Mouse (Mus musculus): ENCODE data around the gene Mad1l1. TPM values are rescaled to one million over a fixed set of nuclear protein-coding genes. Genes with fewer than 3 reads are reported as not detected.

Gene Mad1l1
- total and polyA plus RNA-seq, 3 experiments = 40.5 to 65.2 TPM; not detected in 1

- Histone ChIP-seq H3K36me3 (ENCODE audit: control insufficient read depth in 1 of 2, insufficient read depth in 2 of 2, low read length in 2 of 2) (no peaks in the 10 kb centered on the region), H3K79me2 (ENCODE audit: control insufficient read depth, insufficient read depth, low read length, poor library complexity) (no peaks in the 10 kb centered on the region), H3K4me1 (ENCODE audit: control insufficient read depth in 1 of 2, insufficient read depth in 2 of 2, low read length in 2 of 2) (no peaks in the 10 kb centered on the region), H3K4me3 (ENCODE audit: control insufficient read depth in 1 of 2, insufficient read depth in 1 of 2, low read depth in 2 of 2, low read length in 2 of 2) (no peak overlapping the region), H3K9ac (ENCODE audit: control insufficient read depth, low read depth, low read length, poor library complexity, severe bottlenecking) (no peak overlapping the region), H3K27ac (ENCODE audit: control insufficient read depth, low read depth, low read length) (no peak overlapping the region), H3K9me3 (replicated peaks; ENCODE audit: insufficient read depth, low read length) (no peaks in the 10 kb centered on the region), H3K27me3 (ENCODE audit: control insufficient read depth in 1 of 2, insufficient read depth in 2 of 2, low read length in 2 of 2) (no peaks in the 10 kb centered on the region)
- TF ChIP-seq USF1 (IDR thresholded peaks at IDR 0.05; ENCODE audit: low read depth, low read length) = no peak
- no peak for TF ChIP-seq MYC (IDR thresholded peaks at IDR 0.05; ENCODE audit: low read depth, low read length)
- no peak for TF ChIP-seq ZKSCAN1 (IDR thresholded peaks at IDR 0.05; ENCODE audit: low read depth, low read length)
- no peak for TF ChIP-seq ZC3H11A (IDR thresholded peaks at IDR 0.05; ENCODE audit: low read depth, low read length)
- no peak for TF ChIP-seq BHLHE40 (IDR thresholded peaks at IDR 0.05; ENCODE audit: borderline replicate concordance, low read depth, low read length)
- TF ChIP-seq POLR2AphosphoS2 (IDR thresholded peaks at IDR 0.05; ENCODE audit: low read length) = no peak
- TF ChIP-seq GATA1 (IDR thresholded peaks at IDR 0.05; ENCODE audit: low read depth, low read length) = no peak
- no peak for TF ChIP-seq CHD2 (IDR thresholded peaks at IDR 0.05; ENCODE audit: low read length)
- TF ChIP-seq CTCF (IDR thresholded peaks at IDR 0.05 in 2 of 3, conservative IDR thresholded peaks at IDR 0.05 in 1 of 3; ENCODE audit: control insufficient read depth in 1 of 3, insufficient read depth in 1 of 3, low read depth in 2 of 3, low read length in 3 of 3, poor library complexity in 1 of 3, severe bottlenecking in 1 of 3) = no peak
- DNase-seq (ENCODE audit: low read depth, low spot score) = no peak
Observed at GRCm38 (mm10) chr5:140135734-140136625, 185.4 kb downstream of the Mad1l1 start.

GRCm38 (mm10) chr5:140134021-140134420 lies 187.3 kb downstream of the Mad1l1 start:
- Histone ChIP-seq H3K4me1 (ENCODE audit: control insufficient read depth in 1 of 2, insufficient read depth in 2 of 2, low read length in 2 of 2) (no peaks in the 10 kb centered on the region), H3K79me2 (ENCODE audit: control insufficient read depth, insufficient read depth, low read length, poor library complexity) (no peaks in the 10 kb centered on the region), H3K9ac (ENCODE audit: control insufficient read depth, low read depth, low read length, poor library complexity, severe bottlenecking) (no peak overlapping the region), H3K27me3 (ENCODE audit: control insufficient read depth in 1 of 2, insufficient read depth in 2 of 2, low read length in 2 of 2) (no peaks in the 10 kb centered on the region), H3K27ac (ENCODE audit: control insufficient read depth, low read depth, low read length) (no peak overlapping the region), H3K9me3 (replicated peaks; ENCODE audit: insufficient read depth, low read length) (no peaks in the 10 kb centered on the region), H3K4me3 (ENCODE audit: control insufficient read depth in 1 of 2, insufficient read depth in 1 of 2, low read depth in 2 of 2, low read length in 2 of 2) (no peak overlapping the region), H3K36me3 (ENCODE audit: control insufficient read depth in 1 of 2, insufficient read depth in 2 of 2, low read length in 2 of 2) (no peaks in the 10 kb centered on the region)
- no peak for DNase-seq (ENCODE audit: low read depth, low spot score)
- TF ChIP-seq TAL1 (IDR thresholded peaks at IDR 0.05; ENCODE audit: low read length) (no peak), UBTF (IDR thresholded peaks at IDR 0.05; ENCODE audit: borderline replicate concordance, insufficient read depth, low read depth, low read length) (no peak), RAD21 (IDR thresholded peaks at IDR 0.05; ENCODE audit: low read depth, low read length) (no peak), ETS1 (IDR thresholded peaks at IDR 0.05; ENCODE audit: low read depth, low read length) (no peak), MAZ (IDR thresholded peaks at IDR 0.05; ENCODE audit: low read depth, low read length) (no peak), ZKSCAN1 (IDR thresholded peaks at IDR 0.05; ENCODE audit: low read depth, low read length) (no peak), RCOR1 (IDR thresholded peaks at IDR 0.05; ENCODE audit: low read depth, low read length) (no peak), KAT2A (conservative IDR thresholded peaks at IDR 0.05; ENCODE audit: low read depth, low read length) (no peak), SIN3A (IDR thresholded peaks at IDR 0.05; ENCODE audit: low read length) (no peak), MXI1 (IDR thresholded peaks at IDR 0.05; ENCODE audit: low read depth, low read length) (no peak), CHD1 (IDR thresholded peaks at IDR 0.05; ENCODE audit: low read depth, low read length) (no peak), TBP (IDR thresholded peaks at IDR 0.05; ENCODE audit: low read depth, low read length) (no peak), GABPA (IDR thresholded peaks at IDR 0.05; ENCODE audit: low read depth, low read length) (no peak), MYB (IDR thresholded peaks at IDR 0.05; ENCODE audit: low read depth, low read length) (no peak), CHD2 (IDR thresholded peaks at IDR 0.05; ENCODE audit: low read length) (no peak), ZNF384 (IDR thresholded peaks at IDR 0.05; ENCODE audit: low read depth, low read length) (no peak), HCFC1 (IDR thresholded peaks at IDR 0.05; ENCODE audit: low read depth, low read length) (no peak), JUND (IDR thresholded peaks at IDR 0.05; ENCODE audit: low read depth, low read length) (no peak), CTCF (IDR thresholded peaks at IDR 0.05 in 2 of 3, conservative IDR thresholded peaks at IDR 0.05 in 1 of 3; ENCODE audit: control insufficient read depth in 1 of 3, insufficient read depth in 1 of 3, low read depth in 2 of 3, low read length in 3 of 3, poor library complexity in 1 of 3, severe bottlenecking in 1 of 3) (no peak), NRF1 (IDR thresholded peaks at IDR 0.05; ENCODE audit: insufficient read depth, low read depth, low read length, poor library complexity, severe bottlenecking) (no peak)

All from MEL (cell line).